Mouse (Mus musculus) left cerebral cortex, adult 2 months (tissue): ENCODE results near the gene Amigo3. TPM values are rescaled to one million over a fixed set of nuclear protein-coding genes. Genes with fewer than 3 reads are reported as not detected.
A peak's percentile ranks its signal among the peaks of the same experiment; 100 is the strongest.

ENCODE experiments used
- DNase-seq, 2 experiments: peaks; one replicate each; pipeline ENCODE4 v3.0.0; 2021 to 2022; ENCODE audit warnings: low spot score in 2 of 2, mixed read lengths in 1 of 2; ENCODE audit errors: extremely low spot score in 1 of 2
- H3K27ac ChIP-seq: fragments of 200-600 bp; 2 replicates; pipeline ENCODE4 v1.8.1; 2022
- H3K4me3 ChIP-seq: fragments of 200-600 bp; 2 replicates; pipeline ENCODE4 v1.8.1; 2022
- CTCF ChIP-seq: fragments of 200-600 bp; IDR thresholded peaks from 2 replicates; pipeline ENCODE4 v1.8.1; 2022; ENCODE audit warnings: antibody characterized with exemption, mild to moderate bottlenecking, moderate library complexity
- intact Hi-C: fragments of 180-260 bp; cut with DNase I; formaldehyde crosslinking; loops from one replicate; pipeline ENCODE4 v1.15.1; 2025
- microRNA-seq, 2 experiments: library from miRNA; unstranded; fragments of <30 nt; microRNA quantifications; one replicate each; pipeline ENCODE4 v1.2.0; 2021
- total RNA-seq, 2 experiments: library from RNA; stranded (reverse); gene quantifications; 2 replicates each; pipeline ENCODE4 v1.2.3; 2021

Gene Amigo3
- total RNA-seq, 2 experiments from 2014 or later: 1.9 to 2.1 TPM

DNA sequence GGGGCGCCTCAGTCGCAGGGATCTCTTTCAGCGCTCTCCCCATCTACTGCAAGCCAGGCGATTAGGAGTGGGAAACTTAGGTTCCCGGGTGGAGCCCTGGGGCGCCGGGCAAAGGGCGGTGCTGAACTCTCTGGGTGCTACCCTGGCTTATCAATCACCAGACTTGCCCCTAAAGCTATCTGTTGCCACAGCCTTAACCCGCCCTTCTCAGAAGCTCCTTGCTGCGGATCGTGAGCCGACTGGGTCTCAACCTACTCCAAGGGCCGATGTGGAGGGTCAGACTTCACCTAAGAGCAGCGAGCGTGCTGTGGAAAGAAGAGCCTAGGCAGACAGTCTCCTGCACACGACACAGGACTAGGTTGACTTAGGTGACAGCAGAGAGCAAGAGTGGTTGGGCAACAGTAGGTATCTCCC is 42.0 kb downstream of the Amigo3 start:
- Histone ChIP-seq H3K27ac (peak overlapping the region; percentile 74), H3K4me3 (peak overlapping the region; percentile 53)
- intact Hi-C loops: loop anchor here (1.0 kb wide), 2 partner anchors 106 to 189 kb away; no protein-coding TSS in a partner anchor
- no peak for DNase-seq
- no peak for TF ChIP-seq CTCF

DNA sequence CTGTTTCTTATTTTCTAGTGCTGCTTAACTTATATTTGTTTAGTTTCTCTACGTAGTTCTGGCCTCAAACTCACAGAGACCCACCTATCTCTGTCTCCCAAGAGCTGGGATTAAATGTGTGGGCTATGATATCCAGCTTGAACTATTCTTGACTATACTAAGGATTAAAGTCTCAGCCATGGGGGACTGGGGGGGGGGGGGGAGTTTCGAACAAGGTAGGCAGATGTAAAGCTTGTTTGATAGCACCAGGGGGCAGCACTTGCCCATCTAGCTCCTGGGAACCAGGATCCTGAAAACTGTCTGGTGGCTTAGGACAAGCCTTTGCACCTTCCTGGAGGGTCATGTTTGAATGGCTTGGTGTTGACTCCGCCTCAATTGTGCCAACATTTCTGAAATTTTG is 42.6 kb downstream of the Amigo3 start:
- H3K4me3 ChIP-seq: peak overlapping the region; percentile 53
- no peak for DNase-seq
- TF ChIP-seq CTCF: peak; percentile 69
- H3K27ac ChIP-seq: peak overlapping the region; percentile 74; the same call in 1 of the 2 replicates
- intact Hi-C loops: loop anchor here (1.0 kb wide), 2 partner anchors 106 to 189 kb away; no protein-coding TSS in a partner anchor

- Histone ChIP-seq H3K4me3 (no peak overlapping the region), H3K27ac (no peak overlapping the region)
- intact Hi-C loops: loop anchor here (1.0 kb wide), 2 partner anchors 105 to 188 kb away; no protein-coding TSS in a partner anchor
- DNase-seq: no peak
- no peak for TF ChIP-seq CTCF
These were observed 43.2 kb downstream of the Amigo3 start for GRCm38 (mm10) chr9:108095949-108096712.

GRCm38 (mm10) chr9:108099619-108100018 is 46.7 kb downstream of the Amigo3 start:
- TF ChIP-seq CTCF: no peak
- Histone ChIP-seq H3K27ac (no peak overlapping the region), H3K4me3 (no peak overlapping the region)
- no peak for DNase-seq
- intact Hi-C loops: no loop called here

GRCm38 (mm10) chr9:108104766-108105548 is 52.0 kb downstream of the Amigo3 start:
- H3K4me3 ChIP-seq: no peak overlapping the region
- intact Hi-C loops: no loop called here
- DNase-seq: no peak
- peak overlapping the region; percentile 16; the same call in 1 of the 2 replicates for H3K27ac ChIP-seq
- no peak for TF ChIP-seq CTCF

Small RNA genes lying within 50 kb of the gene (microRNA-seq; reads per million reads assigned to microRNA genes)
- gene Gm47303 (0 to 0.72 reads per million in 2 experiments), gene Mir7088 (0 reads per million in 2 experiments)

Other genes with a start within 250 kb of the Amigo3 start
- 10 to 100 TPM; 66.5 to 68.4 TPM for gene Rbm6, start 179.9 kb upstream of the Amigo3 start, total RNA-seq
- 10 to 100 TPM; 24.3 to 26.7 TPM for gene Mon1a, start 165.0 kb upstream of the Amigo3 start, total RNA-seq
- gene Mst1r, start 146.3 kb upstream of the Amigo3 start, total RNA-seq: under 1 TPM; 0.68 to 0.91 TPM
- not detected for gene Actl11, start 124.7 kb upstream of the Amigo3 start, total RNA-seq
- gene Camkv, start 117.5 kb upstream of the Amigo3 start, total RNA-seq: 100 to 1,000 TPM; 330 to 356 TPM
- gene Traip, start 103.0 kb upstream of the Amigo3 start, total RNA-seq: 10 to 100 TPM in 1 of 2 experiments, 1 to 10 TPM in 1; 9.5 to 10.9 TPM
- 1 to 10 TPM; 2.6 to 3.8 TPM for gene Uba7, start 77.7 kb upstream of the Amigo3 start, total RNA-seq
- gene Gm20661, start 70.1 kb upstream of the Amigo3 start, total RNA-seq: under 1 TPM; 0.28 to 0.66 TPM
- gene Inka1, start 67.3 kb upstream of the Amigo3 start, total RNA-seq: 1 to 10 TPM; 2.8 to 4.0 TPM
- 1 to 10 TPM; 1.3 to 2.3 TPM for gene Cdhr4, start 60.7 kb upstream of the Amigo3 start, total RNA-seq
- gene Gm20662, start 56.8 kb upstream of the Amigo3 start, total RNA-seq: 1 to 10 TPM; 1.2 to 2.4 TPM
- 100 to 1,000 TPM; 205 to 207 TPM for gene Ip6k1, start 50.7 kb upstream of the Amigo3 start, total RNA-seq
- gene Gmppb, start 3.9 kb upstream of the Amigo3 start, total RNA-seq: 10 to 100 TPM; 16.5 to 17.4 TPM
- gene Mst1, start 27.3 kb downstream of the Amigo3 start, total RNA-seq: not detected
- 100 to 1,000 TPM; 107 to 108 TPM for gene Rnf123, start 30.2 kb downstream of the Amigo3 start, total RNA-seq
- 10 to 100 TPM; 31.0 to 31.8 TPM for gene Apeh, start 41.4 kb downstream of the Amigo3 start, total RNA-seq
- gene Bsn, start 137.2 kb downstream of the Amigo3 start, total RNA-seq: 100 to 1,000 TPM; 300 to 320 TPM
- gene Dag1, start 210.8 kb downstream of the Amigo3 start, total RNA-seq: 10 to 100 TPM; 77.4 to 77.5 TPM
- 100 to 1,000 TPM; 122 to 130 TPM for gene Nicn1, start 237.3 kb downstream of the Amigo3 start, total RNA-seq
- gene Amt, start 243.7 kb downstream of the Amigo3 start, total RNA-seq: 10 to 100 TPM; 32.1 to 38.0 TPM